Mouse (Mus musculus): ENCODE data around the gene Traf6. TPM values are rescaled to one million over a fixed set of nuclear protein-coding genes. Genes with fewer than 3 reads are reported as not detected.
"Not testable (repeated sequence)": the region's sequence is repeated elsewhere in the genome, so short reads cannot be mapped to it uniquely, and the experiment has no call there.

Gene Traf6
- polyA plus RNA-seq, 1 experiment from 2014 or later = 13.7 TPM

GRCm38 (mm10) chr2:101739914-101740313 is 61.7 kb downstream of the Traf6 start:
- no peaks in the 10 kb centered on the region for H3K27me3 ChIP-seq (replicated peaks)
- no peak overlapping the region for H3K4me2 ChIP-seq (replicated peaks)
- no peaks in the 10 kb centered on the region for H3K4me1 ChIP-seq
- H3K4me3 ChIP-seq = no peak overlapping the region
- H3K9ac ChIP-seq = no peak overlapping the region
- H3K36me3 ChIP-seq = no peaks in the 10 kb centered on the region
- no peak overlapping the region for H3K27ac ChIP-seq
- ATAC-seq (ENCODE audit: low FRiP score, low read depth) = no peak
- 80% methylated on average over 5 of the region's 5 CpGs for WGBS
- H3K9me3 ChIP-seq = no peaks in the 10 kb centered on the region

- Histone ChIP-seq H3K36me3 (no peaks in the 10 kb centered on the region), H3K27ac (no peak overlapping the region), H3K4me1 (no peaks in the 10 kb centered on the region), H3K9me3 (no peaks in the 10 kb centered on the region), H3K27me3 (replicated peaks) (no peaks in the 10 kb centered on the region), H3K4me3 (no peak overlapping the region), H3K9ac (no peak overlapping the region), H3K4me2 (replicated peaks) (no peak overlapping the region)
- 86% methylated on average over 8 of the region's 8 CpGs for WGBS
- ATAC-seq (ENCODE audit: low FRiP score, low read depth) = no peak
Measured at GRCm38 (mm10) chr2:101741653-101742052, 63.4 kb downstream of the Traf6 start.

GRCm38 (mm10) chr2:101742072-101742860 is 64.0 kb downstream of the Traf6 start:
- Histone ChIP-seq H3K27ac (no peak overlapping the region), H3K4me3 (no peak overlapping the region), H3K9ac (no peak overlapping the region), H3K4me2 (replicated peaks) (no peak overlapping the region), H3K27me3 (replicated peaks) (no peaks in the 10 kb centered on the region), H3K36me3 (no peaks in the 10 kb centered on the region), H3K9me3 (no peaks in the 10 kb centered on the region), H3K4me1 (no peaks in the 10 kb centered on the region)
- 72% methylated on average over 7 of the region's 7 CpGs for WGBS
- ATAC-seq (ENCODE audit: low FRiP score, low read depth) = no peak

GRCm38 (mm10) chr2:101745656-101746055 is 67.4 kb downstream of the Traf6 start:
- WGBS = 100% methylated on average over 2 of the region's 2 CpGs
- not testable (repeated sequence) for H3K4me2 ChIP-seq (replicated peaks); H3K27ac ChIP-seq; H3K9ac ChIP-seq; H3K4me1 ChIP-seq; H3K4me3 ChIP-seq; H3K9me3 ChIP-seq; H3K36me3 ChIP-seq; H3K27me3 ChIP-seq (replicated peaks); ATAC-seq (ENCODE audit: low FRiP score, low read depth)

DNA sequence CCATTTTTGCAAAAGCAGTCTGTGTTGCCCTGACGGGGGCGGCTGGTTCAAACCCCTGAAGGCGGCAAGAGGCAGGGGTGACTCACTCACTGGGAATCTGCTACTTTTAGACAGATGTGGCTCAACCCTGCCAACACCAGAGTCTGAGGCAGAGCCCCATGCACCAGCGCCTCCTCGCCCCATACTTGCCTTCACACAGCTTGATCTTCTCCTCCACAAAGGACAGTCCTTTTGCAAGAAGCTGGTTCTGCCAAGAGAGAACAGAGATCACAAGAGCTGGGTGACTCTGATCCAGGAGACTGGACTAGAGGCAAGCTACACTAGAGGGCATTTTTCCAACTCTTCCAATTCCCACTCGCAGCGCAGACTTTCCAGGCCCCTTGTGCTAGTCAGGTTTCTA is 68.3 kb downstream of the Traf6 start:
- Histone ChIP-seq H3K27ac (no peak overlapping the region), H3K27me3 (replicated peaks) (no peaks in the 10 kb centered on the region), H3K4me3 (no peak overlapping the region), H3K9ac (no peak overlapping the region), H3K4me2 (replicated peaks) (no peak overlapping the region), H3K9me3 (no peaks in the 10 kb centered on the region), H3K36me3 (no peaks in the 10 kb centered on the region), H3K4me1 (no peaks in the 10 kb centered on the region)
- ATAC-seq (ENCODE audit: low FRiP score, low read depth) = no peak
- 91% methylated on average over 7 of the region's 7 CpGs for WGBS

Other genes with a start within 250 kb of the Traf6 start
- not detected in 2 replicates for gene Rag2, start 53.7 kb upstream of the Traf6 start, polyA plus RNA-seq (2016; fragmentation: Nextera tagmentation; extraction: Ambion mirVana)
- 0.10 TPM in 2 replicates for gene Rag1, start 28.9 kb upstream of the Traf6 start, polyA plus RNA-seq (2016; fragmentation: Nextera tagmentation; extraction: Ambion mirVana)
- 55.7 and 63.8 TPM in 2 replicates for gene B230118H07Rik, start 28.9 kb upstream of the Traf6 start, polyA plus RNA-seq (2016; fragmentation: Nextera tagmentation; extraction: Ambion mirVana)
- gene Prr5l, start 204.6 kb downstream of the Traf6 start, polyA plus RNA-seq (2016; fragmentation: Nextera tagmentation; extraction: Ambion mirVana) = 8.5 and 9.4 TPM in 2 replicates
- 83.0 and 86.0 TPM in 2 replicates for gene Commd9, start 207.8 kb downstream of the Traf6 start, polyA plus RNA-seq (2016; fragmentation: Nextera tagmentation; extraction: Ambion mirVana)

All from neural tube, embryonic 12.5 days (tissue).